Mouse (Mus musculus) lung, embryonic 16.5 days (tissue): Measurements from ENCODE around the gene Rnf186. TPM values are rescaled to one million over a fixed set of nuclear protein-coding genes. Genes with fewer than 3 reads are reported as not detected.

Experiments used
- ATAC-seq: fragments of 200-750 bp; cut with Nextera tagmentation; 2 replicates; pipeline ENCODE4 v1.8.0; 2017; ENCODE audit warnings: low read depth, mild to moderate bottlenecking, moderate library complexity
- H3K27ac ChIP-seq: fragments of 300-500 bp; sonication (generic); 2 replicates; pipeline ENCODE4 v1.5.1; 2014; ENCODE audit warnings: mild to moderate bottlenecking, control low read depth, low read length
- H3K27me3 ChIP-seq: fragments of 300-500 bp; sonication (generic); 2 replicates; pipeline ENCODE4 v1.6.1; 2014; ENCODE audit warnings: low read depth, low read length, mixed read lengths; ENCODE audit not compliant: control insufficient read depth, insufficient read depth
- H3K36me3 ChIP-seq: fragments of 300-500 bp; sonication (generic); 2 replicates; pipeline ENCODE4 v1.6.1; 2014; ENCODE audit warnings: low read length; ENCODE audit not compliant: control insufficient read depth, insufficient read depth
- H3K4me1 ChIP-seq: fragments of 300-500 bp; sonication (generic); replicated peaks from 2 replicates; pipeline ENCODE4 v1.6.1; 2014; ENCODE audit warnings: low read length, mixed read lengths; ENCODE audit not compliant: control insufficient read depth, insufficient read depth
- H3K4me2 ChIP-seq: fragments of 300-500 bp; sonication (generic); 2 replicates; pipeline ENCODE4 v1.6.1; 2014; ENCODE audit warnings: low read depth, low read length, control low read depth
- H3K4me3 ChIP-seq: fragments of 300-500 bp; sonication (generic); 2 replicates; pipeline ENCODE4 v1.5.1; 2014; ENCODE audit warnings: mild to moderate bottlenecking, low read length, control low read depth
- H3K9ac ChIP-seq: fragments of 300-500 bp; sonication (generic); 2 replicates; pipeline ENCODE4 v1.6.1; 2014; ENCODE audit warnings: low read length, control low read depth
- H3K9me3 ChIP-seq: fragments of 300-500 bp; sonication (generic); 2 replicates; pipeline ENCODE4 v1.6.1; 2016; ENCODE audit warnings: low read length; ENCODE audit not compliant: control insufficient read depth
- WGBS: fragments of 180-500 bp; shearing (Covaris S2); extraction: QIAGEN DNeasy Blood & Tissue Kit; methylation state at CpG from one replicate; pipeline ENCODE4 v1.1.7; 2014; 5-methylcytosine and 5-hydroxymethylcytosine counted together
- polyA plus RNA-seq: library from polyadenylated mRNA; unstranded; fragments of >200 nt; fragmentation: Nextera tagmentation; extraction: Ambion mirVana; gene quantifications from 2 replicates; pipeline ENCODE4 v1.2.1, GENCODE M21; 2015

Gene Rnf186
- polyA plus RNA-seq = 4.0 and 5.9 TPM in 2 replicates

DNA sequence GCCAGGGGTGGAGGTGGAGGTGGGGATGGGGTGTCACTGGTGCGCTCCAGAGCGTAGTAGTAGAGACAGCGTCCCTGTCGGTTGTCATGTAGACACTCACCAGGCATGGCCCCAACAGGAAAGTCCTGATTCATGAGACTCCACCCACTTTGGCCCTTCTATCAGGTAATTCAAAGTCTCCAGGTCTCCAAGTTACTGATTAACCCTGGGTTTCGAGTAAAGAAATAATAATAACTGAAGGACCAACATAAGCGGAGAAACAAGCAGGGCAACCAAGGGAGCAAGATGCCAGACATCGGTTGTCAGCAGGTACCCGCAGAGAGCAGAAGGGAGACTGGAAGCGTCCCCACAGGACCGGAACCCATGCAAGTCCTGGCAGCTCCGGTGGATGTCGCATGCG lies at the start of gene Rnf186:
Gene Rnf186 (plus strand): TSS at position 247 of the 400 bp plus-strand sequence.
- H3K9me3 ChIP-seq = no peaks in the 10 kb centered on the region
- H3K9ac ChIP-seq = no peak within 1 kb of the TSS
- peak; percentile 60; the same call in 1 of the 2 replicates for ATAC-seq
- H3K36me3 ChIP-seq = no peaks in the 10 kb centered on the region
- H3K4me3 ChIP-seq = peak within 1 kb of the TSS; percentile 4; the same call in 1 of the 2 replicates
- H3K4me2 ChIP-seq = no peak within 1 kb of the TSS
- H3K4me1 ChIP-seq = peaks cover 11% of the 10 kb centered on the region
- H3K27ac ChIP-seq = 0 out of 2 replicates have a peak within 1 kb of the TSS, but pooled peaks have one; percentile 10
- WGBS = 72% methylated on average over 13 of the region's 13 CpGs
- H3K27me3 ChIP-seq = no peaks in the 10 kb centered on the region

DNA sequence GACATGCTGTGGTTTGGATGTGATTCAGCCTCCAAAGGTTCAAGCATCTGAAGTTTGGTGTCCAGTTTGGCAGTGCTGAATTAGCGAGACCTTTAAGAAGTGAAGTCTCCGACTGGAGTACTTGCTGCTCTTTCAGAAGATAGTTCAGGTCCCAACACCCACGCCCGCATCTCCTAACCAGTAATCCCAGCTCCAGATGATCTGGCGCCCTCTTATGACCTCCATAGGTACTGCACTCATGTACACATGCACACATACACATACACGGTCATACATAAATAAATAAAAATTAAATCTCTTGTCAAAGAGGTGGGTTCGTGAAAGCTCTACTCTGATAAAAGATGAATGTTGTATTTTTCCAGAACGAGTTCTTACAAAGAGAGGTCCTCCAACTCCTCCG lies 49.6 kb upstream of the Rnf186 start:
- WGBS = 84% methylated on average over 9 of the region's 9 CpGs
- no peaks in the 10 kb centered on the region for H3K36me3 ChIP-seq
- peaks cover 2% of the 10 kb centered on the region; the same call in 1 of the 2 replicates for H3K9me3 ChIP-seq
- H3K27ac ChIP-seq = no peak overlapping the region
- no peaks in the 10 kb centered on the region for H3K27me3 ChIP-seq
- H3K4me1 ChIP-seq = peaks cover 8% of the 10 kb centered on the region
- ATAC-seq = no peak
- no peak overlapping the region for H3K9ac ChIP-seq
- no peak overlapping the region for H3K4me3 ChIP-seq
- H3K4me2 ChIP-seq = no peak overlapping the region

- Histone ChIP-seq H3K4me3 (no peak overlapping the region), H3K4me1 (0 out of 2 replicates have a peak, but pooled peaks cover 2% of the 10 kb centered on the region), H3K36me3 (no peaks in the 10 kb centered on the region), H3K9ac (no peak overlapping the region), H3K27me3 (no peaks in the 10 kb centered on the region), H3K9me3 (peaks cover 2% of the 10 kb centered on the region; the same call in 1 of the 2 replicates), H3K27ac (no peak overlapping the region), H3K4me2 (peak overlapping the region; percentile 43)
- 36% methylated on average over 20 of the region's 20 CpGs for WGBS
- ATAC-seq = 0 out of 2 replicates have a peak, but pooled peaks have one; percentile 27
Measured at GRCm38 (mm10) chr4:138921254-138922130, 45.4 kb upstream of the Rnf186 start.

DNA sequence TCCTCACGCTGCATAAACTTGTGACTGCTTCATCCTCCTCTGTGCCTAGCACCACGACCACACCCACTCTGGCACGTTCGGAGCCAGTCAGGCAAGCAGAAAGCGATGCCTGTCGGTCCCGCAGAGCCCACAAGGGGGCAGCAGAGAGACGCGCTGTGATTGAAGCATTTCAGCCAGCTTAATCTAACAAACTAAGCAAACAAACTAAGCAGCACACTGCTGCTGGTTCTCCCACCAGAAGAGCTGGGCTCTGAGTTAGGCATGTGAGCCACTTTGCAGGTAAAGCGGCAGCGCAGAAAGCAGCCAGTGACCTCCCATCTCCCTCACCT lies 44.8 kb upstream of the Rnf186 start:
- Histone ChIP-seq H3K27ac (no peak overlapping the region), H3K36me3 (no peaks in the 10 kb centered on the region), H3K4me3 (no peak overlapping the region), H3K4me1 (0 out of 2 replicates have a peak, but pooled peaks cover 2% of the 10 kb centered on the region), H3K27me3 (no peaks in the 10 kb centered on the region), H3K9me3 (peaks cover 2% of the 10 kb centered on the region; the same call in 1 of the 2 replicates), H3K4me2 (peak overlapping the region; percentile 43), H3K9ac (no peak overlapping the region)
- ATAC-seq = peak; percentile 87
- 0% methylated on average over 11 of the region's 11 CpGs for WGBS

DNA sequence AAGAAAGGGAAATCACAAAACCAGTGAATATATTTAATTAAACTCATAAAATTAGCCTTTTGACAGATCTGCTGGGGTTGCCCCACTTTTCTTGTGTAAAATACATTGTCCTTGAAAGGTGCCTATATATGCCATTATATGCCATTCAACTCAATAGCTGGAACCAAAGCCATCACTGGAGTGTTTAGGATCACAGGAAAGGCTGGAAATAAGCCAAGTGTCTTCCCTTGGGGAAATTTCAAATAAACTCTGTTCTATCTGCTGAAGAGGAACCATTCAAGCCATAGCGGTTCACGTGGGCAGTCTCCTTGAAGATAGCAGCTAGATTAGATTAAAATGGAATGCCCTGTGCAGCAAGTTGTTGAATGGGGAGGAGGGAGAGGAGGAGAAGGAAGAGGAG lies 41.4 kb upstream of the Rnf186 start:
- no peaks in the 10 kb centered on the region for H3K36me3 ChIP-seq
- no peak overlapping the region for H3K9ac ChIP-seq
- H3K4me3 ChIP-seq = no peak overlapping the region
- H3K4me2 ChIP-seq = no peak overlapping the region
- no peaks in the 10 kb centered on the region for H3K27me3 ChIP-seq
- no peaks in the 10 kb centered on the region for H3K9me3 ChIP-seq
- 22% methylated on average over 2 of the region's 2 CpGs for WGBS
- H3K4me1 ChIP-seq = 0 out of 2 replicates have a peak, but pooled peaks cover 2% of the 10 kb centered on the region
- ATAC-seq = no peak
- no peak overlapping the region for H3K27ac ChIP-seq

- ATAC-seq = no peak
- Histone ChIP-seq H3K4me1 (peaks cover 7% of the 10 kb centered on the region; the same call in 1 of the 2 replicates), H3K4me3 (no peak overlapping the region), H3K36me3 (no peaks in the 10 kb centered on the region), H3K4me2 (no peak overlapping the region), H3K27me3 (no peaks in the 10 kb centered on the region), H3K27ac (no peak overlapping the region), H3K9me3 (no peaks in the 10 kb centered on the region), H3K9ac (no peak overlapping the region)
- WGBS = 47% methylated on average over 3 of the region's 3 CpGs
Measured at GRCm38 (mm10) chr4:138933862-138934261, 33.0 kb upstream of the Rnf186 start.

GRCm38 (mm10) chr4:138934456-138935145 lies 32.3 kb upstream of the Rnf186 start:
- H3K27ac ChIP-seq = no peak overlapping the region
- WGBS = 79% methylated on average over 11 of the region's 11 CpGs
- no peaks in the 10 kb centered on the region for H3K27me3 ChIP-seq
- no peaks in the 10 kb centered on the region for H3K36me3 ChIP-seq
- no peak overlapping the region for H3K4me3 ChIP-seq
- H3K9me3 ChIP-seq = no peaks in the 10 kb centered on the region
- H3K9ac ChIP-seq = no peak overlapping the region
- H3K4me1 ChIP-seq = peaks cover 13% of the 10 kb centered on the region
- ATAC-seq = no peak
- no peak overlapping the region for H3K4me2 ChIP-seq

DNA sequence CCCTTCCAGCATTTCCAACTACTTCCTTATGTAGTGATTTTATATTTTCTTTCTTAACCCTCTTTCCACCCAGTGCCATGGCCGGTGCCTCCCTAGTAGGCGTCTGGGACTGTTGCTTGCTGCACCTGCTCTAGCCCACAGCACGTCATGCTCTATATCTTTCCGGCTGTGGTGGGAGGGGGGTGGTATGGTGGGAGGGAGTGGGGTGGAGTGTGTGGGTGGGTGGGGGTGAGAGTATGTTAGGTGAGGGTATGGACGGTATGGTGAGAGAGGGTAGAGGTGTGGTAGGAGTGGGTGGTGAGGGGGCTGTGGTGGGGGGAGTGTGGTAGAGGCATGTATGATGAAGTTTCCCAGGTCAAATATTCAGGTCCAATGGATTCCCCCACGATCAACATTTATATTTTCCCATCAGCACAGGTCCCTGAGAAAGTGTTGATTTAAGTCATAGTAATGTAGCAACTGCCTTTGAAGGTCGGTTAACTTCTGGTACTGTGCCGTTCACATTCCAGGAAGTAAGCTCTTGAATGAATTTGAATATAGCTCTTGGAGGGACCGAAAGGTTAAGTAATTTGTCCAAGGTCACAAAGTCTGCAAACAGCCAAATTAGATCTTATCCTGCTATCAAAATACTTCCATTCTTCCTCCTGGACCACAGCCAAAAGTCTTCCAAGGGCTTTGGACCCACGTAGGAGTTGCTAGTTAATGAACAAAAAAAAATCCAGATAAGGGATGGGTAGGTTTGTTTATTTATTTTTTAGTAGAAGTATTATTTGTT lies 28.2 kb upstream of the Rnf186 start:
- H3K36me3 ChIP-seq = no peaks in the 10 kb centered on the region
- H3K4me1 ChIP-seq = peaks cover 19% of the 10 kb centered on the region
- H3K9me3 ChIP-seq = no peaks in the 10 kb centered on the region
- no peaks in the 10 kb centered on the region for H3K27me3 ChIP-seq
- no peak overlapping the region for H3K9ac ChIP-seq
- H3K4me2 ChIP-seq = peak overlapping the region; percentile 13; the same call in 1 of the 2 replicates
- no peak overlapping the region for H3K4me3 ChIP-seq
- H3K27ac ChIP-seq = peak overlapping the region; percentile 81
- ATAC-seq = peak; percentile 60
- 33% methylated on average over 10 of the region's 10 CpGs for WGBS
